21 mouse cellular contexts compared by ENCODE assay signal in genomic region chr2:152216975-152217374, GRCm38 (mm10). TPM values are rescaled to one million over a fixed set of nuclear protein-coding genes. Genes with fewer than 3 reads are reported as not detected.
A peak's percentile ranks its signal among the peaks of the same experiment; 100 is the strongest.
DNase-seq lines count a peak whose midpoint lies in the region; ATAC-seq and TF ChIP-seq lines count a peak whose summit lies in the region.
"Had no signal": no experiment of that assay in that cellular context is flagged by ENCODE, and none has a peak within 500 bp of the region (broad histone marks: within the 10 kb centered on the region; RNA-seq: fewer than 3 reads in every experiment).

No protein-coding gene starts in this region.

- no peaks in the 10 kb centered on the region for H3K4me1 ChIP-seq in heart, embryonic 15.5 days (replicated peaks)
- H3K4me1 ChIP-seq in lung, embryonic 14.5 days (ENCODE audit: insufficient read depth) = no peaks in the 10 kb centered on the region
- H3K4me1 ChIP-seq: embryonic facial prominence, embryonic 13.5 days; heart, embryonic 13.5 days; hindbrain, embryonic 15.5 days; intestine, embryonic 15.5 days; liver, embryonic 13.5 days had no signal

- 41% methylated on average over 1 of the region's 1 CpGs for WGBS in heart, embryonic 15.5 days
- WGBS in lung, embryonic 14.5 days = 45% methylated on average over 1 of the region's 1 CpGs

- H3K27ac ChIP-seq in heart, embryonic 15.5 days = no peak overlapping the region
- H3K27ac ChIP-seq in lung, embryonic 14.5 days (ENCODE audit: low read depth) = no peak overlapping the region
- H3K27ac ChIP-seq: embryonic facial prominence, embryonic 13.5 days; gastrocnemius, adult 2 months; heart, embryonic 13.5 days; hindbrain, embryonic 15.5 days; intestine, embryonic 15.5 days; liver, embryonic 13.5 days had no signal

- no peaks in the 10 kb centered on the region for H3K9me3 ChIP-seq in heart, embryonic 15.5 days (replicated peaks)
- no peaks in the 10 kb centered on the region for H3K9me3 ChIP-seq in lung, embryonic 14.5 days (ENCODE audit: low read depth, low read length)
- H3K9me3 ChIP-seq: embryonic facial prominence, embryonic 13.5 days; hindbrain, embryonic 15.5 days; intestine, embryonic 15.5 days; liver, embryonic 13.5 days had no signal

- no peak overlapping the region for H3K4me3 ChIP-seq in heart, embryonic 15.5 days
- H3K4me3 ChIP-seq in lung, embryonic 14.5 days (ENCODE audit: low read depth, low read length) = no peak overlapping the region
- H3K4me3 ChIP-seq: embryonic facial prominence, embryonic 13.5 days; gastrocnemius, adult 2 months; heart, embryonic 13.5 days; hindbrain, embryonic 15.5 days; intestine, embryonic 15.5 days; liver, embryonic 13.5 days had no signal

- no peak for DNase-seq in heart, adult 18-20 months
- DNase-seq in lung, embryonic 14.5 days = peak; percentile 63
- no peak for DNase-seq in lung, postnatal 4 days
- DNase-seq in fat pad, adult 2 months (ENCODE audit: extremely low read depth, low read depth, low spot score) = peak; percentile 55
- no peak for DNase-seq in frontal cortex, postnatal 36 days (ENCODE audit: low spot score in 2 of 2)
- DNase-seq: cerebellum, postnatal 10 days; forebrain, postnatal 0 days; gastrocnemius, adult 2 months; heart, postnatal 4 days; liver, embryonic 13.5 days; retina, postnatal 1 day; right cerebral cortex, postnatal 4 days; thymus, postnatal 25 days had no signal

- H3K4me2 ChIP-seq in heart, embryonic 15.5 days = no peak overlapping the region
- no peak overlapping the region for H3K4me2 ChIP-seq in lung, embryonic 14.5 days
- H3K4me2 ChIP-seq: embryonic facial prominence, embryonic 13.5 days; heart, embryonic 13.5 days; hindbrain, embryonic 15.5 days; intestine, embryonic 15.5 days; liver, embryonic 13.5 days; midbrain, embryonic 11.5 days had no signal

- no peaks in the 10 kb centered on the region for H3K36me3 ChIP-seq in heart, embryonic 15.5 days
- no peaks in the 10 kb centered on the region for H3K36me3 ChIP-seq in lung, embryonic 14.5 days (ENCODE audit: insufficient read depth)
- H3K36me3 ChIP-seq: embryonic facial prominence, embryonic 13.5 days; heart, embryonic 13.5 days; hindbrain, embryonic 15.5 days; intestine, embryonic 15.5 days; liver, embryonic 13.5 days had no signal

- 0 out of 2 replicates have a peak, but pooled peaks have one; percentile 53 for ATAC-seq in heart, embryonic 15.5 days (replicated peaks; ENCODE audit: insufficient number of reproducible peaks, insufficient read depth, low FRiP score, low read depth)
- no peak for ATAC-seq in lung, embryonic 14.5 days (ENCODE audit: insufficient read depth)
- ATAC-seq in megakaryocyte progenitor cell, adult 5-6 weeks (replicated peaks; ENCODE audit: poor library complexity) = peak; percentile 74
- ATAC-seq: forebrain, postnatal 0 days; intestine, embryonic 15.5 days; Patski had no signal

- no peak overlapping the region for H3K9ac ChIP-seq in heart, embryonic 15.5 days
- no peak overlapping the region for H3K9ac ChIP-seq in lung, embryonic 14.5 days
- H3K9ac ChIP-seq: embryonic facial prominence, embryonic 13.5 days; forebrain, postnatal 0 days; heart, embryonic 13.5 days; hindbrain, embryonic 15.5 days; intestine, embryonic 15.5 days; liver, embryonic 13.5 days had no signal

- TF ChIP-seq CTCF in lung, embryonic 14.5 days (IDR thresholded peaks at IDR 0.05; ENCODE audit: low read depth) = no peak

- H3K27me3 ChIP-seq in heart, embryonic 15.5 days = no peaks in the 10 kb centered on the region
- H3K27me3 ChIP-seq in lung, embryonic 14.5 days (ENCODE audit: insufficient read depth, low read length) = no peaks in the 10 kb centered on the region
- H3K27me3 ChIP-seq: embryonic facial prominence, embryonic 13.5 days; heart, embryonic 13.5 days; hindbrain, embryonic 15.5 days; intestine, embryonic 15.5 days; liver, embryonic 13.5 days; Patski had no signal

RNA-seq across cellular contexts. Expression of gene Csnk2a1, which starts 9.7 kb away (rescaled TPM):
- polyA plus RNA-seq in heart, embryonic 15.5 days (2015; fragmentation: Nextera tagmentation; extraction: Ambion mirVana) = 57.9 and 74.6 TPM in 2 replicates
- 10 to 100 TPM; 96.8 to 97.5 TPM for total RNA-seq in heart, adult 18-20 months (2021)
- polyA plus RNA-seq in lung, embryonic 14.5 days (2014; fragmentation: Nextera tagmentation; extraction: Ambion mirVana) = 97.1 and 98.2 TPM in 2 replicates
- total RNA-seq in megakaryocyte progenitor cell, adult 5-6 weeks (2015) = 55.9 and 68.2 TPM in 2 replicates
- 111 and 125 TPM in 2 replicates for total RNA-seq in megakaryocyte progenitor cell, adult 5-6 weeks (2017)

Comparison
In these comparisons a context has a peak if more than half of its experiments do, and no peak if none do; other contexts are left out.
1. DNase-seq: peak in lung, embryonic 14.5 days (single experiment) and fat pad, adult 2 months (single experiment); none in heart, adult 18-20 months (0 of 2), lung, postnatal 4 days (0 of 2) and frontal cortex, postnatal 36 days (0 of 2).